Mouse (Mus musculus) neural tube, embryonic 11.5 days (tissue): ENCODE results near the gene Wee2. TPM values are rescaled to one million over a fixed set of nuclear protein-coding genes. Genes with fewer than 3 reads are reported as not detected.

Experiments
- ATAC-seq: fragments of 200-750 bp; cut with Nextera tagmentation; 2 replicates; pipeline ENCODE4 v1.8.0; 2017; ENCODE audit warnings: moderate number of reproducible peaks, mild to moderate bottlenecking, moderate TSS enrichment, moderate library complexity; ENCODE audit not compliant: insufficient read depth, low FRiP score, low TSS enrichment
- DNase-seq: peaks from one replicate; pipeline ENCODE4 v3.0.0-alpha.2; 2015; ENCODE audit warnings: low spot score
- H3K27ac ChIP-seq: fragments of 300-500 bp; sonication (generic); 2 replicates; pipeline ENCODE4 v1.5.1; 2014; ENCODE audit warnings: low read depth, mild to moderate bottlenecking, low read length
- H3K27me3 ChIP-seq: fragments of 300-500 bp; sonication (generic); 2 replicates; pipeline ENCODE4 v1.6.1; 2014; ENCODE audit warnings: mild to moderate bottlenecking, low read length, mixed read lengths; ENCODE audit not compliant: control insufficient read depth, insufficient read depth
- H3K36me3 ChIP-seq: fragments of 300-500 bp; sonication (generic); 2 replicates; pipeline ENCODE4 v1.6.1; 2014; ENCODE audit warnings: mild to moderate bottlenecking, low read length, moderate library complexity, mixed read lengths; ENCODE audit not compliant: control insufficient read depth, insufficient read depth
- H3K4me1 ChIP-seq: fragments of 300-500 bp; sonication (generic); 2 replicates; pipeline ENCODE4 v1.6.1; 2014; ENCODE audit warnings: low read length, mixed read lengths; ENCODE audit not compliant: control insufficient read depth, insufficient read depth
- H3K4me2 ChIP-seq: fragments of 300-500 bp; sonication (generic); 2 replicates; pipeline ENCODE4 v1.6.1; 2014; ENCODE audit warnings: low read depth, mild to moderate bottlenecking, moderate library complexity
- H3K4me3 ChIP-seq: fragments of 300-500 bp; sonication (generic); 2 replicates; pipeline ENCODE4 v1.5.1; 2014; ENCODE audit warnings: low read depth, low read length
- H3K9ac ChIP-seq: fragments of 300-500 bp; sonication (generic); 2 replicates; pipeline ENCODE4 v1.6.1; 2014; ENCODE audit warnings: mild to moderate bottlenecking, low read length
- H3K9me3 ChIP-seq: fragments of 300-500 bp; sonication (generic); 2 replicates; pipeline ENCODE4 v1.6.1; 2016; ENCODE audit warnings: low read length; ENCODE audit not compliant: control insufficient read depth
- WGBS: fragments of 180-500 bp; shearing (Covaris S2); extraction: QIAGEN DNeasy Blood & Tissue Kit; methylation state at CpG from one replicate; pipeline ENCODE4 v1.1.7; 2014; 5-methylcytosine and 5-hydroxymethylcytosine counted together
- polyA plus RNA-seq: library from polyadenylated mRNA; unstranded; fragments of >200 nt; fragmentation: Nextera tagmentation; extraction: Ambion mirVana; gene quantifications from 2 replicates; pipeline ENCODE4 v1.2.1, GENCODE M21; 2014

The Wee2 gene
- polyA plus RNA-seq, 1 experiment from 2014 or later, result 0.08 TPM

DNA sequence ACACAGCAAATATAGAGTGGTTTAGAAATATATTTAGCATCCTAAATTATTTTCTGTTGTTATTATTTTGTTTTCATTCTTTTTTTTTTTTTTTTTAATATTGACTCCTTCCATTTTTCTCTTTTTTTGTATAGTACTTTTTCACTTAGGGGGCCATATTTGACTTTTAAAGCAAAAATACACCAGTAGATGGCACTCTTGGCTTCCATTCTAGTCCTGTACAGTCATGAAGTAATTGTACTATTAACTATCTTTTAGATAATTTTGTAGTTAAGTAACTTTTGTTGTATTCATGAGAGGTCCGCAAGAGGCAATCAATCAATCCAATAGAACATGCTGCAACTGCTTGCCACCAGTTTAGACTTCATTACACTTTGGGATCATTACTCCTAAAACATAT, 40.8 kb downstream of the Wee2 start:
- no peaks in the 10 kb centered on the region for H3K4me1 ChIP-seq
- peaks cover 16% of the 10 kb centered on the region for H3K36me3 ChIP-seq
- H3K4me3 ChIP-seq, result no peak overlapping the region
- no peak overlapping the region for H3K4me2 ChIP-seq
- ATAC-seq (no peak), DNase-seq (no peak)
- no peak overlapping the region for H3K9ac ChIP-seq
- 93% methylated on average over 1 of the region's 1 CpGs for WGBS
- no peak overlapping the region for H3K27ac ChIP-seq
- no peaks in the 10 kb centered on the region for H3K9me3 ChIP-seq
- H3K27me3 ChIP-seq, result no peaks in the 10 kb centered on the region

DNA sequence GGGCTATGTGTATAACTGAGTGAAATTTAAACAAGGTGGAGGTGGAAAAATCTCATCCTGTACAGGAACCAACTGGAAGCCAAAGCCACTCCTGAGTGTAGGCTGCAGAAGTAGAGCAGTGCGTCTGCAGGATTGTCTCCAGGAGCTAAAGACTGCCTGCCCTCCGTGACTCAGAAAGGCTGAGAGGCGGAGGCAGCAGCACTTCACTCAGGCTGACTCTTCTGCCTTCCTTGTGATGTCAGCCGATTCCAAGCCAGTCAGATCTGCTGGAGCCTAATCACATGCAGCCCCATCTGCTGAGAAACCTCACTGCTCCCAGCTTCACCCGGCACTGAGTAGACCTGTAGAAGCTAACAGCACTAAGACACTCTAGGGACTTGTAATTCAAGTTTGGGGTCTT, 43.4 kb downstream of the Wee2 start:
- no peak for DNase-seq
- Histone ChIP-seq H3K27me3 (no peaks in the 10 kb centered on the region), H3K4me1 (no peaks in the 10 kb centered on the region), H3K27ac (no peak overlapping the region), H3K36me3 (peaks cover 11% of the 10 kb centered on the region), H3K4me2 (no peak overlapping the region), H3K9ac (no peak overlapping the region), H3K4me3 (no peak overlapping the region), H3K9me3 (no peaks in the 10 kb centered on the region)
- 92% methylated on average over 5 of the region's 5 CpGs for WGBS
- no peak for ATAC-seq

DNA sequence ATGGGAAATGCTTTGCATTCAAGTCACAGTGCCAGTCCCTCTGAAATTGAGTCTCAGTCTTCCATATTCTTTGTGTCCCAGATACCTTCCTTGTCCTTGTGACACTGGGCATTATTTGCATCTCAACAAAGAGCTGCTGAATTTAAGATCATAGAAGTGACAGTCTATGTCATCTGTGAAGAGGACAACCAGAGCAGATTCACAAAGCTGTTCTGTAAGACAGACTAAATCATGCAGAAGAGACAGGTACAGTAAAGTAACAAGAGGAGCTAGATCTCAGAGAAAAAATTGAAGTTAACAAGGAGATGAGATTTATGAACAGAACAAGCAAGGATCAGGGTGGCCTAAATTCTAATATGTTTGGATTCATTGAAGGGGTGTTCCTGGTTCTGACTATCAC, 52.0 kb downstream of the Wee2 start, which contains the start of gene Tas2r137:
TSS of gene Tas2r137 (plus strand) at position 301 of the 400 bp plus-strand sequence.
- Histone ChIP-seq H3K4me1 (no peaks in the 10 kb centered on the region), H3K27me3 (no peaks in the 10 kb centered on the region), H3K4me3 (no peak within 1 kb of the TSS), H3K9me3 (no peaks in the 10 kb centered on the region), H3K4me2 (no peak within 1 kb of the TSS), H3K27ac (no peak within 1 kb of the TSS), H3K9ac (no peak within 1 kb of the TSS), H3K36me3 (no peaks in the 10 kb centered on the region)
- no peak for DNase-seq
- no peak for ATAC-seq

DNA sequence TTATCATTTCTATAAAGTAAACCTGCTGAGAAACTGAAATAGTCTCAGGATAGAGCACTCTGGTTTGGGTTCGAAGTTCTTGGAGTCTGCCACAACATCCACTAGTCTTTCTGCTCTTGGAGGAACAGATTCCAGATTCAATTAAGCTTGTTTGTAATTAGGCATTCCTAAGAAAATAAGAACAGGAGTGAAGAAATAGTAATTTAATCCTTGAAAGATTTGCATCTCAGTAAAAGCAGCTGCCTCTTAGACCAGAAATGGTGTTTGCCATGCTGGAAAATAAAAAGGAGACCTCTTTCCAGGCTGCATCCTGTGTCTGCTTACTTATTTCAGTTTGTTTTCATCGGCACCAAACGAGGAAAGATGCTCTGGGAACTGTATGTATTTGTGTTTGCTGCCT, 54.3 kb downstream of the Wee2 start, which contains the start of gene Tas2r108:
TSS of gene Tas2r108 (plus strand) at position 301 of the 400 bp plus-strand sequence.
- no peak within 1 kb of the TSS for H3K27ac ChIP-seq
- WGBS, result 86% methylated on average over 3 of the region's 3 CpGs

More for the DNA sequence above, 54.3 kb downstream of the Wee2 start, which contains the start of gene Tas2r108:
- Histone ChIP-seq H3K4me2 (no peak within 1 kb of the TSS), H3K27me3 (no peaks in the 10 kb centered on the region), H3K4me3 (no peak within 1 kb of the TSS), H3K4me1 (no peaks in the 10 kb centered on the region), H3K36me3 (no peaks in the 10 kb centered on the region), H3K9me3 (no peaks in the 10 kb centered on the region), H3K9ac (no peak within 1 kb of the TSS)
- DNase-seq (no peak), ATAC-seq (no peak)

Other genes starting within 250 kb of the Wee2 start
- 42.3 and 44.0 TPM in 2 replicates for gene Agk, start 113.9 kb upstream of the Wee2 start, polyA plus RNA-seq
- gene E330009J07Rik, start 3.0 kb upstream of the Wee2 start, polyA plus RNA-seq, result 15.6 and 15.7 TPM in 2 replicates
- 149 and 156 TPM in 2 replicates for gene Ssbp1, start 32.3 kb downstream of the Wee2 start, polyA plus RNA-seq
- not detected in 2 replicates for gene Tas2r137, start 52.1 kb downstream of the Wee2 start, polyA plus RNA-seq
- not detected in 2 replicates for gene Tas2r108, start 54.4 kb downstream of the Wee2 start, polyA plus RNA-seq
- not detected in 2 replicates for gene Prss37, start 80.4 kb downstream of the Wee2 start, polyA plus RNA-seq
- not detected in 2 replicates for gene Olfr461, start 116.0 kb downstream of the Wee2 start, polyA plus RNA-seq
- not detected in 2 replicates for gene Olfr460, start 130.4 kb downstream of the Wee2 start, polyA plus RNA-seq
- gene Clec5a, start 146.7 kb downstream of the Wee2 start, polyA plus RNA-seq, result 0.18 and 0.41 TPM in 2 replicates
- not detected in 2 replicates for gene Tas2r138, start 174.2 kb downstream of the Wee2 start, polyA plus RNA-seq
- 0.08 and 0.13 TPM in 2 replicates for gene Mgam, start 189.7 kb downstream of the Wee2 start, polyA plus RNA-seq